Mouse (Mus musculus) adrenal gland, postnatal 4 days (tissue): ENCODE data around the gene Tmx2. TPM values are rescaled to one million over a fixed set of nuclear protein-coding genes. Genes with fewer than 3 reads are reported as not detected.
"Not testable (repeated sequence)": the region's sequence is repeated elsewhere in the genome, so short reads cannot be mapped to it uniquely, and the experiment has no call there.

Experiments
- DNase-seq, 2 experiments: peaks; one replicate each; pipeline ENCODE4 v3.0.0; 2021 to 2022; ENCODE audit warnings: low spot score in 2 of 2, mixed read lengths in 2 of 2
- long read RNA-seq, 2 experiments: library from polyadenylated mRNA; stranded (forward); transcript quantifications; one replicate each; pipeline ENCODE4 v2.0.0; 2021
- total RNA-seq, 2 experiments: library from RNA; stranded (reverse); gene quantifications; 2 replicates each; pipeline ENCODE4 v1.2.3; 2021

The Tmx2 gene
- 100 to 1,000 TPM; 114 to 116 TPM for total RNA-seq
- long read RNA-seq, experiment 1, transcript Tmx2-201 (8 exons, 1,977 nt), result major isoform, 140 of 149 reads
- long read RNA-seq, experiment 1, partial matches to known transcripts, result 4 of 149 reads
- long read RNA-seq, experiment 1, other reads (novel, unspliced or antisense), result 5 of 149 reads
- long read RNA-seq, experiment 2, transcript Tmx2-201 (8 exons, 1,977 nt), result major isoform, 226 of 243 reads
- long read RNA-seq, experiment 2, partial matches to known transcripts, result 7 of 243 reads
- long read RNA-seq, experiment 2, other reads (novel, unspliced or antisense), result 10 of 243 reads

DNA sequence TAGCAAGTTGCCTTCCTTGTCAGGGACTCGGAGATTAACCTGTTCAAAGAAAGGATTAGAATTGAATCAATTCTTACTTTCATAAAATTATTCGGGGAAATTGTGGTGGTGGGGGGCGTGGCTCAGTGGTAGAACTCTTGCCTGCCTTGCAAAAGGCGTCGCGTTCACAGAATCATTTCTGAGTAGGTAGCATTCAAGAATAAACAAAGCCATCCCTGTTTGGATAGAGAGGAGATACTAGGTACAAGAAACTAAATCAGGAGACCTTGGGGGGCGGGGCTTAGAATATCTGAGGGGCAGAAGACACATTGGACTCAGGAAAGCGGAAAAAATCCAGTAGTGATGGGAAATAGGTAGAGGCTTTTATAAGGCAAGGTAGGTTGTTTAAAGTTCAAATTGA is at the start of gene Tmx2:
TSS of gene Tmx2 (minus strand) at position 125 of the 400 bp plus-strand sequence.
- DNase-seq, result no peak

- not testable (repeated sequence) for DNase-seq
These were observed 49.3 kb upstream of the Tmx2 start for GRCm38 (mm10) chr2:84728191-84728590.

DNA sequence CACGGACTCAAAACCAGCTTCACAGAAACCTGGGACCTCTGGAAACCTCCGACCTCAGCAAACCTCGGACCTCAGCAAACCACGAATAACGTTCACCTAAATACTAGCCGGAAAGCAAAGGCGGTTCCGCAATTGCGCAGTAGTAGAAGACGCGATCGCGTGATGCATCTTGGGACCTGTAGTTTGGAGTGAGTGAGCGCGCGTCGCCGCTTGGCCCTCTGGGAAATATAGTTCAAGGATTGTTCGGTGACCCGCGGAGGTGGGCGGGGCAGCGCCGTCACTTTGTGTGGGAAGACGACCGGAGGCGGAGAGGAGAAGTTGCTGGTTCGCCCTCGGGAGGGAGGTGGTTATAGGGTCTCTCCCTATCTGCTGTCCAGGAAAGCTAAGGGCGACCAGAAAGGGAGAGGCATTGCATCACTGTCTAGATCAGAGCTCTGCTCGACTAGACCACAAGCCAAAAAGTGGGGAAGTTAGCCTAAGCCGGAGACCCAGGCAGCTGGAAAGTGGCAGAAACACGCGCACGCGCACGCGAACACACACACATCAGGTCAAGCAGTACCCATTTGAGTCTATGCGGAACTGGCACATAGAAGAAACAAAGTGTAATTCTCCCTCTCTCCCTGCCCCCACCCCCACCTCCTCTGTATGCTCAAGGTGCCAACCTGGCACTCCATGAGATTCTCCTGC is 48.4 kb upstream of the Tmx2 start, which contains the start of gene Clp1:
TSS of gene Clp1 (minus strand) at position 179 of the 687 bp plus-strand sequence.
- peak; percentile 78 to 91 for DNase-seq

DNA sequence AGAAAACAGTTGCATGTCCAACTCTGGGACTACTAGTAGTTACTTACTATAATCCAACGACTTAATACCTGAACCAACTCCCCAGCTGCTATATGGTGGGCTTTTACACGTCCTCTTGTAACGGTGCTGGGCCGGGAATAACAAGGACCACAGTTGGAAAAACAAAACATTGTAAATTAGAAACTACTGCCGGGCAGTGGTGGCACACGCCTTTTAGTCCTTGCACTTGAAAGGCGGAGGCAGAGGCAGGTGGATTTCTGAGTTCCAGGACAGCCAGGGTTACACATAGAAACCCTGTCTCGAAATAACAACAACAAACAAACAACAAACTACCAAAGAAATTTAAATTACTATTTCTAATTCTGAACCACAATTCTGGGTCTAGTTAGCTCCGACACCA is 47.8 kb upstream of the Tmx2 start:
- no peak for DNase-seq

DNA sequence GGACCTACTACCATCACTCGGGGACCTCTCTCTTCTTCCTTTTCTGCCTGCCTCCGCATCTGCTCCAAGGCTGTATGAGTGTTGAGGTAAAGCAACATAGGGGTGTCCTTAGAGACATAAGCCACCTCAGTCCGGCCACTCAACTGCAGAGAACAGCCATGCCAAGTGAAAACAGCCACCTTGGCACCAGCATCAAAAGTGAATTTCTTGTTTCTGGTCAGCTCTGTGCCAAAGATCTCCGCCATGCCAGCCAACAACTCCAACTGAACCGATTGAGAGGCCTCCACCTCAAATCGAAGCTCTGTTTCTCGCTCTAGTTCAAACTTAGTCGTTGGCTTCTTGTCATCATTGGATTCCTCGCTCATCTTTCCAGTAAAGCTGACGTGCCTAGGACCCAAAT is 46.8 kb upstream of the Tmx2 start:
- DNase-seq, result no peak

DNA sequence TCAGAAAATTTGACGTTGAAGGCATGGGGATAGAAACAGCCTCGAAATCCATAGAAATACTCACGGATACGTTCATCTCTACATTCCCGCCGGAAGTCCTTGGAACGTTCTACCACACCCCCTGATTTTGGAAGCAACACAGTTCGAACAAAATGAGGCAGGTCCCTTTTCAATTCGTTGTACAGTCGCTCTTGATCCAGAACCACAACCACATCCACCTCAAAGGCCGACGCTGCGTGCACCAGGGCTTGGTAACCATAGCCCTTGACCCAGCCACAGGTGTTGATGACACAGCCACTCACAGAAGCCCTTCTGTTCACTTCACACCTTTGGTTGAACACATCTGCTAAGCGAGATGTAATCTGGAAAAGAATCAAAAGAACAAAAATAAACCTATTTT is 44.9 kb upstream of the Tmx2 start:
- no peak for DNase-seq

- DNase-seq, result no peak
These were observed 42.2 kb upstream of the Tmx2 start for GRCm38 (mm10) chr2:84721182-84721581.

DNA sequence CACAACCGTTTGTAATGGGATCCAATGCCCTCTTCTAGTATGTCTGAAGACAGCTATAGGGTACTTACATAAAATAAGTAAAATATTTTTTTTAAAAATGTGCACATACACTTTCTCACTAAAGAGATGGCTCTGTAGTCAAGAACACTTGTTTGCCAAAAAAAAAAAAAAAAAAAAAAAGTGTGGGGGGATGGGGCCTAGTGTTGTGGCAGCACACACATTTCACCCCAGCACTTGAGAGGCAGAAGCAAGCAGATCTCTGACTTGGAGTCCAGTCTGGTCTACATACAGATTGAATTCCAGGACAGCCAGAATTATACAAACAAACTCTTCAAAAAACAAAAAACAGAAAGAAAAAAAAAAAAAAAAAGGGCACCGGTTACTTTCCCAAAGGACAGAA is 41.8 kb upstream of the Tmx2 start:
- no peak for DNase-seq

- DNase-seq, result no peak
These were observed 38.4 kb upstream of the Tmx2 start for GRCm38 (mm10) chr2:84717357-84717756.

DNA sequence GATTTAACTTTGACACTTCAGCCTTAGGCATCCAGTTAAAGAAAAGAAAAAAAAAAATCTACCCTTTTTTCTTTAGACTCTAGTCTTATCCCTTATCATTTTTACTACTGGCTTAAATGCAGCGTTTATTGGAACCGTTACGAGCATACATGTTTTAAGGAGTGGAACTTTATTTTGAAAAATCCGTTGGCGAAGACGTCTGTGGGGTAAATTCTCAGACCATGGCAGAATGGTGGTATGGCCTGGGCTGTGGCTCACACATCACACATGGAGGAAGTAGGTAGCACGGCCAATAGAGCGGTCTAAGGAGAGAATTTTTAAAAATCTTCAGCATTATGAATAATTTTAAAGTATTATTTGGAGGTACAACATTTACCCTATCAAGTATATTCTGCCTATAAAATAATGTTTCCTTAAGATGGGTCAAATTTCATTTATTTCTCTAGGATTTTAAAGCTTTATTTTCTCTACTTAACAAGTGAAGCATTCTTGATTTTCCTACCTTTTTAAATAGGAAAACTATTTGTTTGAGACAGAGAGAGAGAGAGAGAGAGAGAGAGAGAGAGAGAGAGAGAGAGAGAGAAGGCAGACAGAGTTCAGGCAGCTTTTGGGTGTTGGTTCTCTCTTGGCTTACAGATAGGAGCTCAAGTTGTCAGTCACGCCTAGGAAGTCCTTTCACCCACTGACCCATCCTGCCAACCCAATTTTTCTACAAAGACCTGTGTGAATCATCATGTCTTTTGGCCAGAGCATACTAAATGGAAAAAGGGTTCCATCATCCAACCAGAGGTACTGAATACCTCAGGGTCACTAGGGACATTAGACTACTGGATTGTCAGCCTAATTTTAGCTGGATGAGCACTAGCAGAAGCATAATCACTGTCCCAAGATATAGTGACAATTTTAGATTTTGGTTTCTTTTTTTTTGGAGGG is 37.7 kb upstream of the Tmx2 start:
- no peak for DNase-seq

DNA sequence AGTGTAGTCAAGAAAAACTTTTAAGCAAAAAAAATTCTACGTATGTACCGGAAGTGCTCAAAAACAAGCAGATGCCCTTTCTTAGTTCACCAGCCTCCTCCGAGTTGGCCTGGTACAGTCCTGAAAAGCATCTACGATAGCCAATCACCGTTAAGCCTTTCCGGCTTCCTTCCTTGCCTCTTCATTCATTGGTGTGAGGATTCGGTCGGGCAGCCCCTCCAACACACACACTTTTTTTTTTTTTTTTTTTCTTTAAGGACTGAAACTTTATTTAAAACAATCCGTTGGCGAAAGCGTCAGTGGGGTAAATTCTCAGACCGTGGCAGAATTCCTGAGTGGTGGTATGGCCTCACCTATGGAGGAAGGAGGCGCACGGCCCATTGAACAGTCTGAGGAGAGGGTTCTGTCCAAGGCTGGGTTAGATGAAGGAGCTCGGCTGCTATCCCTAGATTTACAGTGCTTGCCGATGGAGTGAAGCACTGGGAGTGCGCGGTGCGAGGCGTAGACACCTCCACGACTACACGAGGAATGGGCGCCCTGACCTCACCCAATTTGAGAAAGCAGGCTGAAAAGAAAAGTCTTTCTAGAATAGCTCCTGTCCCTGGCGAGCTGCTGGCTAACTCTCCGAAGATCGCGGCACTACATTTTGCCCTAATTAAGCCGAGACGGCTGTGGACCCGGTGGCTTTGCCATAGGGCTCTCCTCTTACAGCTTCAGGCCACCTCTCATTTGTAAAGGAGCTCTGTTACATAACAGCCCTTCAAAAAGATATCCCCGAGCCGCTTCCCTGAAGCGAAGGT is 36.8 kb upstream of the Tmx2 start:
- DNase-seq, result no peak

DNA sequence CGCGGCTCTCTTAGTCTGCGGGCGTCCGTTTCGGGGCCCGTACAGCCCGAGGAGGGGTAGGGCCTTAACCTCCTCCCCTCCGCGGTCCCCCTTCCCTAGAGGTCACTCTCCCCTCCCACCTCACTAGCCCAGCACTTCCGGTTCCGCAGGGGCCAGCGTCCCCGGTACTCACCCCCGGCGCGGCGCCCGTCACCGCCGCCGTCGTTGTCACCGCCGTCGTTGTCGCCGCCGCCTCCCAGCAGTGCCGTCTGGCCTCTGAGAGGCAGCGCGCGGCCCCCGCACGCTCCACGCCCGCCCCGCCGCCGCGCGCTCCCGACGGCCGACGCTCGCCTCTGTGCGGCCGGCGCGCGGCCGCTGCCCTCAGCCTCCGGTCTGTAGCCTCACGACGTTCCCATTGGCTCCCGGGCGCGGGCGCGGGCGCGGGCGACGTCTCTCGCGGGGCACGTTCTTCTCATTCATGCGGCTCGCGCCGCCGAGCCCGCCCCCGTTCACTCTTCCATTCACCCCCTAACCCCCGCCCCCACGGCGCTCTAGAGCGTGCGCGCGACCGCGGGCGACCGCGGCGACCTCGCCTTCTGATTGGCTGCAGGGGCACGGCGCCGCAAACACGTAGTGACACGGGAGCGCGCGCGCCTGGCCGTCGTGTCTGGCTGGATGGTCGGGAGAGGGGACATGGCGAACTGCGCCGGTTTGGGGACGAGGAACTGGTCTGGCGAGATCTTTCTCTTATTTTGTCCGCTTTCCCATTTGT is 36.0 kb upstream of the Tmx2 start, which contains the start of gene Zdhhc5:
TSS of gene Zdhhc5 (minus strand) at position 370 of the 751 bp plus-strand sequence.
- DNase-seq, result peak; percentile 97 to 99

DNA sequence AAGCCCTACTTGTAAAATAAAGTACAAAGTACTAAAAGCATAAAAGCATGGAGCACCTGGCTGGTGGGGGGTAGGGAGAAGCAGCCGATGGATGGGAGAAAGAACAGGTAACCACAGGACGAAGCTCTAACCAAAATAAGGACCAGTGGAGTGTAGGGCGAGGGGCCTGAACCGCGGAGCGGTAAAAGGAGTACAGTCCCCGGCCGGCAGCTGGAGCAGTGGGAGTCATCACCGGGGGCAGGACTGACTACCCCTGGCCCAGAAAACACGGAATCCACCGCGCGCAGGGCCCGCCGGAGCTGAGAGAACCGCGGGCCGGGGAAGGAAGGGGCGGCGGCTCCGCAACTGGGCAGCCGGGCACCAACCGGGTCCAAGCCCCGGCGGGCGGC is 35.5 kb upstream of the Tmx2 start:
- no peak for DNase-seq

DNA sequence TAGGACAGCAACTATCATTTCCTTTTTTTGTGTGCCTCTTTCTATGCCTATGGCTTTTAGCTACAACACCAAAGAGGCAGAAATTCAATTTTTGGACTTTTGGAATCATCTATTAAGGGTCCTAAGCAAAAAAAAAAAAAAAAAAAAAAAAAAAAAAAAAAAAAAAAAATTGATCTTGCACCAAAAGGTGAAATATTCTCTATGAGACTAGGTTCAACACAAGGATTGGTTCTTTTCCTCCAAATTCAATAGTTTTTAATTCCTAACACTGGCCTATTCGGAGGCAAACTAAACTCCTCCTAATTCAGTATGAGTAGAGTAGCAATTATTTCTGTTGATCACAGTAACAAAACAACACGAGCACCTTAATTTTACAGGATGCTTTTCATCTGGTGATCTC is 33.0 kb upstream of the Tmx2 start:
- DNase-seq, result no peak

DNA sequence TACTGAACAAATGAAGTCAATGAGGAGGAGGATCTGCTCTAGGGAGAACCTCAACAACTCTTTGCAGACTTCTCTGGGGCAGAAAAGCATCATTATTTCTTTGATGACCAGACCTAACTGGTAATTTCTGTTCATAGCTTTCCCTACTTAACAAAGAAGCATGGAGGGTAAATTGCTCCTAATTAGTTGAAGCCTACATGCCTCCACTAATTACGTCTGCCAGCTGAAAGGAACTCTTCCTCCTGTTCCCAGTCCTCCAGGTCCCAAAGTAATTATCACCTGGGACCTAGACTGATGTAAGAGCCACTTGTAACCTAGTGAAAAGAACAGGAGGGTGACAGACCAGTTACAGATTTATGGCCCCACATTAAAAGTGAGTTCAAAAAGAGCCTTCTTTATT is 28.6 kb upstream of the Tmx2 start:
- no peak for DNase-seq

DNA sequence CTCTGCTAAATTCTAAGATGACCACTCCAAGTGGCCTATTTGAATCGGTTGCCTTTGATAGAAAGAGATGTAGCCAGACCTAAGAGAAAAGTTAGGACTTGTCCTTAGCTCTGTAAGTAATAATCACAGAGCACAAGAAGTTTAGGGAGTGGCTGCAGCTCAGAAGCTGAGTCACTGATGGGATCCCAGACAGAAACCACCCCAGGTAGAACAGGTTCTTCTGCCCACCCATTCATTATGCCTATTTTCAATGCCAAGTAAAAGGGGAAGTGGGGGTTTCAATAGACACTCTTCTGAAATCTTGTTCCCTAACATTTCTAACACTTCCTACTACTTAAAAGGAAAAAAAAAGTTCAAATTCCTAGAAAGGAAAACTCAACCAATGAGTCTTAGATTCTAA is 26.4 kb upstream of the Tmx2 start:
- no peak for DNase-seq

GRCm38 (mm10) chr2:84704329-84704728 is 25.4 kb upstream of the Tmx2 start:
- no peak for DNase-seq

GRCm38 (mm10) chr2:84703497-84703896 is 24.6 kb upstream of the Tmx2 start:
- no peak for DNase-seq

- DNase-seq, result no peak
These were observed 16.2 kb upstream of the Tmx2 start for GRCm38 (mm10) chr2:84695007-84695695.
